Mouse (Mus musculus) heart, adult 2 months (tissue): Measurements from ENCODE around the gene Xrcc2. TPM values are rescaled to one million over a fixed set of nuclear protein-coding genes. Genes with fewer than 3 reads are reported as not detected.

ENCODE experiments used
- DNase-seq, 2 experiments: peaks; one replicate each; pipeline ENCODE4 v3.0.0; 2021
- H3K27ac ChIP-seq: fragments of 200-600 bp; 2 replicates; pipeline ENCODE4 v1.8.1; 2022
- H3K27me3 ChIP-seq: fragments of 200-500 bp; 2 replicates; pipeline ENCODE4 v1.6.1; 2012; ENCODE audit warnings: mild to moderate bottlenecking, low read length, inconsistent platforms, mixed read lengths; ENCODE audit not compliant: control insufficient read depth, insufficient read depth
- H3K36me3 ChIP-seq: fragments of 200-500 bp; 2 replicates; pipeline ENCODE4 v1.6.1; 2012; ENCODE audit warnings: low read length, inconsistent platforms; ENCODE audit not compliant: control insufficient read depth, insufficient read depth
- H3K4me1 ChIP-seq: fragments of 200-500 bp; 2 replicates; pipeline ENCODE4 v1.6.1; 2011; ENCODE audit warnings: low read length; ENCODE audit not compliant: control insufficient read depth, insufficient read depth
- H3K4me3 ChIP-seq: fragments of 200-600 bp; 2 replicates; pipeline ENCODE4 v1.8.1; 2022
- H3K79me2 ChIP-seq: fragments of 200-500 bp; replicated peaks from 2 replicates; pipeline ENCODE4 v1.6.1; 2012; ENCODE audit warnings: mild to moderate bottlenecking, inconsistent platforms, low read length, moderate library complexity, mixed read lengths; ENCODE audit not compliant: control insufficient read depth, insufficient read depth
- H3K9ac ChIP-seq: fragments of 200-500 bp; 2 replicates; pipeline ENCODE4 v1.6.1; 2012; ENCODE audit warnings: low read depth, mild to moderate bottlenecking, control low read depth, inconsistent platforms, low read length, mixed read lengths
- CTCF ChIP-seq: fragments of 200-600 bp; IDR thresholded peaks from 2 replicates; pipeline ENCODE4 v1.8.1; 2022; ENCODE audit warnings: antibody characterized with exemption, mild to moderate bottlenecking, moderate library complexity
- EP300 ChIP-seq: fragments of 200-500 bp; IDR thresholded peaks from 2 replicates; pipeline ENCODE4 v1.6.1; 2011; ENCODE audit warnings: low read depth, low read length, control low read depth; ENCODE audit not compliant: insufficient read depth
- POLR2A ChIP-seq: fragments of 200-500 bp; IDR thresholded peaks from 2 replicates; pipeline ENCODE4 v1.6.1; 2011; ENCODE audit warnings: mild to moderate bottlenecking, low read depth, low read length, control low read depth; ENCODE audit not compliant: insufficient read depth
- WGBS: fragments of 180-500 bp; shearing (Covaris S2); methylation state at CpG from one replicate; pipeline ENCODE4 v1.1.7; 2018; 5-methylcytosine and 5-hydroxymethylcytosine counted together
- intact Hi-C: fragments of 180-260 bp; cut with DNase I; formaldehyde crosslinking; loops from one replicate; pipeline ENCODE4 v1.15.1; 2025
- polyA plus RNA-seq: library from polyadenylated mRNA; depleted of rRNA; stranded (reverse); fragments of >200 nt; gene quantifications from 2 replicates; pipeline ENCODE4 v1.2.3, GENCODE M21; 2012; rRNA removed
- total RNA-seq, 2 experiments: library from RNA; stranded (reverse); gene quantifications; 2 replicates each; pipeline ENCODE4 v1.2.3; 2021

The Xrcc2 gene
- total and polyA plus RNA-seq, 3 experiments = 3.0 to 7.3 (median 4.8) TPM

DNA sequence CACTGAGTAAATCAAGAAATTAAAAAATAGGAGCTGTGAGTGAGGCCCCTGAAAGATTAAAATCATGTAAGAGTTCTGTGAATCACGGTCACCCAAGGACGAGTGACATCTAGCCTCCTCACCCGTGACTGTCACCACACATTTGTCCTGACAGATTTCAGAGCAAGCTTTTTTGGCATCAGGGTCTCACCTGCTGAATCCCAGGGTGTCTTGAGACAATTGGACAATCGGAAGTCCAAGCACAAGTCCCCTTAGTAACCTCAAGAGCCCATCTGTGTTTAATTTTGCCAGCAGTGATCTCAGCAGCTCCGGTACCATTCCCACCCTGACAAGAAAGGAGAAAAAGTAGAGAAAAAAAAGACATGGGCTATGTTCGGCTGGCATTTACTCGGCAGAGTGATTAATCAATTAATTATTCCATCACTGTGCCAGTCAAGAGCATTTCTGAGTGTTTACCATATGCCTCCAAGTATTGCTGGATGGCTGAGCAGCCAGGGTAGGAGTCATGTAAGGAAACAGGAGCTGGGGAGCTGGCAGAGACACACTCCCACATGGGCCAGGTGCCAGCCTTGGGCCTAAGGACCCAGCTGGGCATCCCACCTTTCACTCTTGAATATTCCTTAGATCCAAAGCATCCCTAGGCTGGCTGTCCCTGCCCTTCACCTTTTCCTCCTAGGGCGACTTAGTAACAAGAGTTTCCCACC is 59.8 kb downstream of the Xrcc2 start:
- no peak overlapping the region for H3K27ac ChIP-seq
- 86% methylated on average over 8 of the region's 8 CpGs for WGBS
- no peaks in the 10 kb centered on the region for H3K36me3 ChIP-seq
- no peaks in the 10 kb centered on the region for H3K27me3 ChIP-seq
- no peaks in the 10 kb centered on the region; the same call in 1 of the 2 replicates for H3K79me2 ChIP-seq
- H3K4me1 ChIP-seq = no peaks in the 10 kb centered on the region
- intact Hi-C loops = no loop called here
- no peak overlapping the region for H3K4me3 ChIP-seq
- H3K9ac ChIP-seq = no peak overlapping the region
- no peak for TF ChIP-seq POLR2A
- TF ChIP-seq CTCF = no peak
- no peak for TF ChIP-seq EP300
- no peak for DNase-seq

DNA sequence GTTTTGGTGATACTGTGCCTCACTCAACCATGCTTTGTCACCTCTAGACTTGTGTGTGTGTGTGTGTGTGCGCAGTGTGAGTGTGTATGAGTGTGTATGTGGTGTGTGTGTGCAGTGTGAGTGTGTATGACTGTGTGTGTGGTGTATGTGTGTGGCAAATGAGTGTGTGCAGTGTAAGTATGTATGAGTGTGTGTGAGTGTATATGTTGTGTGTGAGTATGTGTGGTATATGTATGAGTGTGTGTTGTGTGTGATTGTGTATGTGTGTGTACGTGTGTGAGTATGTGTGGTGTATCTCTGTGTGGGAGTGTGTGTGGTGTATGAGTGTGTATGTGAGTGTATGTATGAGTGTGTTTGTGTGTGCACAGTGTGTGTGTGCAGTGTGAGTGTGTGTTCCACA is 61.1 kb downstream of the Xrcc2 start:
- TF ChIP-seq EP300 = no peak
- Histone ChIP-seq H3K9ac (no peak overlapping the region), H3K4me3 (no peak overlapping the region), H3K27ac (no peak overlapping the region), H3K27me3 (no peaks in the 10 kb centered on the region), H3K79me2 (no peaks in the 10 kb centered on the region; the same call in 1 of the 2 replicates), H3K4me1 (no peaks in the 10 kb centered on the region), H3K36me3 (no peaks in the 10 kb centered on the region)
- DNase-seq = no peak
- intact Hi-C loops = no loop called here
- 93% methylated on average over 2 of the region's 2 CpGs for WGBS

DNA sequence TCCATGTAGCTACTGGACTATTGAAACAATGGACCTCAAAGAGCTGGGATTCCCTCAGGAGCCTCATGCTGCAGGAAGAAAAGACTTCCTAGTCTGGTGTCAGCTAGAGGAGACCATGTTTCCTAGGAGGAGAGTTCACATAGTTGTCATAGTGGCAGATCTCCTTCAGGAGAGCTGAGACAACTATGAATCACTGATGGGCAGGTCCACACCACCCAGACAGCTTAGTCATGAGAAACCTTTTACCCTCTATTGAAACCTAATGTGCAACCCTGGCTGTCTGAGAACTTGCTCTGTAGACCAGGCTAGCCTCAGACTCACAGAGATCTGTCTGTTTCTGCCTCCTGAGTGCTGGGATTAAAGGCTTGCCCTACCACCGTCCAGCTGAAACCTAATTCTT is 62.9 kb downstream of the Xrcc2 start:
- DNase-seq = no peak
- TF ChIP-seq POLR2A (no peak), CTCF (no peak), EP300 (no peak)

More for the DNA sequence above, 62.9 kb downstream of the Xrcc2 start:
- 80% methylated on average over 1 of the region's 1 CpGs for WGBS
- 0 out of 2 replicates have a peak, but pooled peaks cover 2% of the 10 kb centered on the region for H3K4me1 ChIP-seq
- intact Hi-C loops = no loop called here
- H3K27ac ChIP-seq = no peak overlapping the region
- H3K79me2 ChIP-seq = no peaks in the 10 kb centered on the region; the same call in 1 of the 2 replicates
- H3K36me3 ChIP-seq = no peaks in the 10 kb centered on the region
- H3K4me3 ChIP-seq = no peak overlapping the region
- H3K9ac ChIP-seq = no peak overlapping the region
- H3K27me3 ChIP-seq = no peaks in the 10 kb centered on the region

Other genes with a start within 250 kb of the Xrcc2 start
- 10 to 100 TPM; 43.0 to 44.0 TPM for gene Kmt2c, start 207.0 kb downstream of the Xrcc2 start, total RNA-seq
- gene Kmt2c, start 207.0 kb downstream of the Xrcc2 start, polyA plus RNA-seq = 11.6 and 18.0 TPM in 2 replicates
- gene Cct8l1, start 189.8 kb downstream of the Xrcc2 start, total RNA-seq = under 1 TPM in 1 of 2 experiments, not detected in 1; 0.18 TPM
- gene Cct8l1, start 189.8 kb downstream of the Xrcc2 start, polyA plus RNA-seq = 0.06 and 0.18 TPM in 2 replicates
- gene Actr3b, start 54.2 kb upstream of the Xrcc2 start, total RNA-seq = 10 to 100 TPM; 33.7 to 46.8 TPM
- 28.3 and 28.5 TPM in 2 replicates for gene Actr3b, start 54.2 kb upstream of the Xrcc2 start, polyA plus RNA-seq
- gene Gm21663, start 236.6 kb upstream of the Xrcc2 start, total RNA-seq = not detected
- not detected in 2 replicates for gene Gm21663, start 236.6 kb upstream of the Xrcc2 start, polyA plus RNA-seq
- gene Gm21671, start 248.6 kb upstream of the Xrcc2 start, total RNA-seq = not detected
- not detected in 2 replicates for gene Gm21671, start 248.6 kb upstream of the Xrcc2 start, polyA plus RNA-seq